Mouse (Mus musculus): ENCODE results near the gene Ccdc24. TPM values are rescaled to one million over a fixed set of nuclear protein-coding genes. Genes with fewer than 3 reads are reported as not detected.

Ccdc24 gene
- polyA plus RNA-seq (2012; rRNA removed), result 15.4 and 15.8 TPM in 2 replicates

DNA sequence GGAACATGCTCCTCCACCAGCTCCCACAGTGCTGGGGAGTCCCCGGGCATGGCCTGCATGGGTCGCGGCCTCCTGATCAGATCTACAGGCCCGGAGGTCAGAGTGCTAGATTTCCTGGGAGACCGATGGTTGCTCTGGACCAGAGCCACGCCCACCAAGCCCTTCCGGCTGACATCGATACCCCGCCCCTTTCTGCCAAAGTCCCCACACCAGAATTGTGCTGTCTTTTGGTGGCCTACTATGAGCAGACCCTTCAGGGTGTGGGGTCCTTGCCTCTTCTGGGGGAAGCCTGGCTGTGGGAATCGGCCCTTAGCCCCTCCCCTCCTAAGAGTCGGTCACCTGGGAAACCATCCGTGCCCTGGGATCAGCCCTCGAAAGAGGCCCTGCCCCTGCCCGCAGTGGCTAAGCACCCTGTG is at the start of gene Ccdc24:
Gene Ccdc24, minus strand, starts transcription at position 87 of the 416 bp plus-strand sequence.
- 0 out of 2 replicates have a peak, but pooled peaks cover 2% of the 10 kb centered on the region for H3K4me1 ChIP-seq (ENCODE audit: control insufficient read depth, insufficient read depth, low read length)
- peak within 1 kb of the TSS; percentile 21 for H3K4me3 ChIP-seq (replicated peaks; ENCODE audit: extremely low read depth, low read depth, low read length)
- TF ChIP-seq CTCF (IDR thresholded peaks at IDR 0.05; ENCODE audit: insufficient read depth, low read length) (no peak), POLR2A (IDR thresholded peaks at IDR 0.05; ENCODE audit: borderline replicate concordance, extremely low read depth, low read depth, low read length) (no peak)
- peak; percentile 41 for DNase-seq
- WGBS, result 20% methylated on average over 14 of the region's 14 CpGs

DNA sequence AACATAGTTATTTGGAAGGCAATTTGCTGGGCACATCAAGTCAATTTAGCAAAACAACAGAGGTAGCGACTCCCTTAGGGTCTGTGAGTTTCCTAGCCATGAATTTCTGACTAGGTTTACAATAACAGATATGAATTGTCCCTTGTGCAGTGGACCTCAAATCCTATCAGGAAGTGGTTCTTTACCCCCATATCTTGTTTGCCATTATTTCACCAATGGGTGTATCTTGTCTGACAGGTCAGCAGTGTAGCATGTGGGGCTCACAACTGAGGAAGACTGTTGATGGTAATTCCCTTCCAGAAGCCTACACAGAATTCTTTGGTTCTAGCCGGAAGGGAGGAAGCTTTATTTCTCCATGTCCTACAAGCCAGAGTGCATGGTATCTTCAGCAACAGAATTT is 49.0 kb upstream of the Ccdc24 start:
- no peaks in the 10 kb centered on the region for H3K4me1 ChIP-seq (ENCODE audit: control insufficient read depth, insufficient read depth, low read length)
- 85% methylated on average over 2 of the region's 2 CpGs for WGBS
- no peak overlapping the region for H3K4me3 ChIP-seq (replicated peaks; ENCODE audit: extremely low read depth, low read depth, low read length)
- no peak for DNase-seq
- TF ChIP-seq CTCF (IDR thresholded peaks at IDR 0.05; ENCODE audit: insufficient read depth, low read length), result no peak
- TF ChIP-seq POLR2A (IDR thresholded peaks at IDR 0.05; ENCODE audit: borderline replicate concordance, extremely low read depth, low read depth, low read length), result no peak

DNA sequence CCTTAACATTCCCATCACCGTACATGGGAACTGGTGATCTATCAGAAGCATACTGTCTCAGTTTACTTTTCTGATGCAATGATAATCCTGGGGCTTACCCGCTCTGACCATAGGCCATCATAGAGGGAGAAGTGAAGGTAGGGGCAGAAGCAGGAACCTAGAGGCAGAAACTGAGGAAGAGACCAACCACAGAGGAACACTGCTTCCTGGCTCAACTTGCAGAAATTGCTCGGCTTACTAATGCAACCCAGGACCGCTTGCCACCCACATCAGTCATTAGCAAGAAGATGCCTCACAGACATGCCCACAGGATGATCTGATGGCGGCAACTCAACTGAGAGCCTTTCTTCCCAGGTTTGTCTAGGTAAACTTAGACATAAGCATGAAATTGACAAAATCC is 46.4 kb upstream of the Ccdc24 start:
- Histone ChIP-seq H3K4me1 (ENCODE audit: control insufficient read depth, insufficient read depth, low read length) (peaks cover 5% of the 10 kb centered on the region; the same call in 1 of the 2 replicates), H3K4me3 (replicated peaks; ENCODE audit: extremely low read depth, low read depth, low read length) (no peak overlapping the region)
- TF ChIP-seq CTCF (IDR thresholded peaks at IDR 0.05; ENCODE audit: insufficient read depth, low read length), result no peak
- TF ChIP-seq POLR2A (IDR thresholded peaks at IDR 0.05; ENCODE audit: borderline replicate concordance, extremely low read depth, low read depth, low read length), result no peak
- WGBS, result 70% methylated on average over 5 of the region's 5 CpGs
- no peak for DNase-seq

DNA sequence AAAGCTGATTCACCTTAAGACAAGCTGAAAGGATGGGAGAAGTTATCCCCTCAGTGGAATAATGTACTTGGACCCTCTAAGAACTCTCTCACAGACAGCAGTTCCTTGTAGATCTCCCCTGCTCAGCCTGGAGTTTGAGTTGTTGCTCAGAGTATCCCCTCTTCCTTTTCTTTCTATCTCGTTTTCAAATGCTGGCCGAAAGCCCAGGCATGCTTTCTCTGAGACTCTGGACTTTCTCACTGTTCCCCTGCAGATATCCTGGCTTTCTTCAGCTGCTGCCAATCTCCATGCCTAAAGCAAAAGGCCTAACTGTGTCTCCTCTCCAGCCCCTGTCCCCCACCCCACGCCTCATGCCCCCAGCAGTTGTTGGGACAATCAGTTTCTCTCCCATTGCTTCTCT is 45.9 kb upstream of the Ccdc24 start:
- TF ChIP-seq CTCF (IDR thresholded peaks at IDR 0.05; ENCODE audit: insufficient read depth, low read length), result no peak
- TF ChIP-seq POLR2A (IDR thresholded peaks at IDR 0.05; ENCODE audit: borderline replicate concordance, extremely low read depth, low read depth, low read length), result no peak
- Histone ChIP-seq H3K4me1 (ENCODE audit: control insufficient read depth, insufficient read depth, low read length) (peaks cover 5% of the 10 kb centered on the region; the same call in 1 of the 2 replicates), H3K4me3 (replicated peaks; ENCODE audit: extremely low read depth, low read depth, low read length) (no peak overlapping the region)
- no peak for DNase-seq
- WGBS, result 53% methylated on average over 3 of the region's 3 CpGs

DNA sequence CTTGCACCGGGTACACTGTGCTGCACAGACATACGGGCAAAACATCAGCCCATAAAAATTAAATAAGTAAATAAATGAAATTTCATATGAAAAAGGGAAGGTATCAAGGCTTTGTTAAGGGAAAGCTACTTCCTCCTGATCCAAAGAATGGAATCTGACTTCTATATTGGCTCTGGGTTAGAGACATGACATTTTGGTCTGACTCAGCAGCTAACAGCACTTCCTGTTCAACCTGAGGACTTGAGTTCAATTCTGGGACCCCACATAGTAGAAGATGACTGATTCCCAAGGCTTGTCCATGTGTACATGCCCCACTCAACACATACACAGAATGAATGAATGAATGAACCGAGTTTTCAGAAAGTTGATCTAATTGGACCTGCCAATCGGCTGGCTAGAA is 45.5 kb upstream of the Ccdc24 start:
- no peak for DNase-seq
- WGBS, result 87% methylated on average over 4 of the region's 4 CpGs
- peaks cover 8% of the 10 kb centered on the region; the same call in 1 of the 2 replicates for H3K4me1 ChIP-seq (ENCODE audit: control insufficient read depth, insufficient read depth, low read length)
- TF ChIP-seq POLR2A (IDR thresholded peaks at IDR 0.05; ENCODE audit: borderline replicate concordance, extremely low read depth, low read depth, low read length) (no peak), CTCF (IDR thresholded peaks at IDR 0.05; ENCODE audit: insufficient read depth, low read length) (no peak)
- H3K4me3 ChIP-seq (replicated peaks; ENCODE audit: extremely low read depth, low read depth, low read length), result no peak overlapping the region

DNA sequence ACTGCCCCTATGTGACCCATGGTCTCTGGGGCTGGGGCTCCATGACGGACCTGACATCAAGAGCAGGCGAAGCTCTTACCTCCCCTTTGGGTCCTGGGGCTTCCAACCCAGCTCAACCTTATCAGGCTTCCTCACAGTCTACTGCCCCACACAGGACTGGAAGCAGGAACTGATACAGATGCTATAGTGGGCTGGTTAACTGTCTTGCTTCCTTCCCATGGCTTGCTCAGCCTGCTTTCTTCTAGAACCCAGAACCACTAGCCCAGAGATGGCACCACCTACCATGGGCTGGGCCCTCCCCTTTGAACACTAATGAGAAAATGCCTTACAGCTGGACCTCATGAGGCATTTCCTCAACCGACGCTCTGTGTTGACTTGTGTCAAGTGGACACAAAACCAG is 45.0 kb upstream of the Ccdc24 start:
- 81% methylated on average over 4 of the region's 4 CpGs for WGBS
- no peak for TF ChIP-seq POLR2A (IDR thresholded peaks at IDR 0.05; ENCODE audit: borderline replicate concordance, extremely low read depth, low read depth, low read length)
- TF ChIP-seq CTCF (IDR thresholded peaks at IDR 0.05; ENCODE audit: insufficient read depth, low read length), result no peak
- peaks cover 9% of the 10 kb centered on the region; the same call in 1 of the 2 replicates for H3K4me1 ChIP-seq (ENCODE audit: control insufficient read depth, insufficient read depth, low read length)
- no peak for DNase-seq
- H3K4me3 ChIP-seq (replicated peaks; ENCODE audit: extremely low read depth, low read depth, low read length), result no peak overlapping the region

DNA sequence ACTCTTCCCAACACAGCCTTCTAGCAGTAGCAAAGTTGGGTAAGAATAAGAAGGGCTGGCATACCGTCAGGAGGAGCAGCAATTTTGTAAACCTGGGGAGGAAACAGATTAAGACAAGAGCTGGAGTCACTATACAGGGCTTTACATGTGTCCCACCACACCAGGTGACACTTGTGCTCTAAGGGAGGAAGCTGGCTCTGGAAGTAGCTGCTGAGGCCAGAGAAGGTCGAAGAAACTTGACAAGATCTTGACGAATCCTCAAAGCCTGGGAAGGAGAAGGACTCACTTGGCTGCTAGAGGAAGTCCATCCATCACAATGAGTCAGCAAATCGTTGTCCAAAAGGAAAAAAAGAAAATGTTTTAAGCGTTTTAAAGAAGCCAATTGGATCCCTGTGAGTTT is 44.0 kb upstream of the Ccdc24 start:
- H3K4me1 ChIP-seq (ENCODE audit: control insufficient read depth, insufficient read depth, low read length), result peaks cover 9% of the 10 kb centered on the region; the same call in 1 of the 2 replicates
- DNase-seq, result no peak
- H3K4me3 ChIP-seq (replicated peaks; ENCODE audit: extremely low read depth, low read depth, low read length), result no peak overlapping the region
- WGBS, result 51% methylated on average over 5 of the region's 5 CpGs
- no peak for TF ChIP-seq CTCF (IDR thresholded peaks at IDR 0.05; ENCODE audit: insufficient read depth, low read length)
- no peak for TF ChIP-seq POLR2A (IDR thresholded peaks at IDR 0.05; ENCODE audit: borderline replicate concordance, extremely low read depth, low read depth, low read length)

DNA sequence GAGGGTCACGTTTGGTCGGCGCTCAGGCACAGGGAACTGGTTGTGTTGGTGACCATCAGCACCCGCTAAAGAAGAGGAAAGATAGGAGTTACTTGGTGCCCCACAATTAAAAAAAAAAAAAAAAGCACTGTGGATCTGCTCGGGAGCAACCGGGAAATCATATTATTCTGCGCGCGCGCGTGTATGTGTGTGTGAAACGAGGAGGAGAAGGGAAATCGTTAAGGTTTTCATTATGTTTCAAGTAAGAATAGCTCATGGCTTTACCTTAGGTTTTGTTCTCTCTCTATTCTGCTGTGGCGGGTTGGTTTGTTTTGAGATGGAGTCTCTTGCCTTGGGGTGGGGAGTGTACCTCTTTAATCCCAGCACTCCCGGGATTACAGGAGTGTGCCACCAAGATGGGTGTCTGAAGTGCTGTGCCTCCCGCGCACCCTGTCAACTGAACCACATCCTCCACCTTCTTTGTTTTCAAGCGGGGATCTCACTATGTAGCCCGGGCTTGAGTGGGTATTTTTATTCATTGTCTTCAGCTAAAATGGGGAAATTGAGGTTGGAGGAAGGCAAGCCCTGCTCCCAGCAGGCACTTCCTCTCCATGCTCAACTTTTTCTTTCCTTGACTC is 43.2 kb upstream of the Ccdc24 start:
- Histone ChIP-seq H3K4me1 (ENCODE audit: control insufficient read depth, insufficient read depth, low read length) (peaks cover 9% of the 10 kb centered on the region; the same call in 1 of the 2 replicates), H3K4me3 (replicated peaks; ENCODE audit: extremely low read depth, low read depth, low read length) (peak overlapping the region; percentile 96)
- no peak for DNase-seq
- 2% methylated on average over 19 of the region's 19 CpGs for WGBS
- TF ChIP-seq CTCF (IDR thresholded peaks at IDR 0.05; ENCODE audit: insufficient read depth, low read length) (no peak), POLR2A (IDR thresholded peaks at IDR 0.05; ENCODE audit: borderline replicate concordance, extremely low read depth, low read depth, low read length) (no peak)

DNA sequence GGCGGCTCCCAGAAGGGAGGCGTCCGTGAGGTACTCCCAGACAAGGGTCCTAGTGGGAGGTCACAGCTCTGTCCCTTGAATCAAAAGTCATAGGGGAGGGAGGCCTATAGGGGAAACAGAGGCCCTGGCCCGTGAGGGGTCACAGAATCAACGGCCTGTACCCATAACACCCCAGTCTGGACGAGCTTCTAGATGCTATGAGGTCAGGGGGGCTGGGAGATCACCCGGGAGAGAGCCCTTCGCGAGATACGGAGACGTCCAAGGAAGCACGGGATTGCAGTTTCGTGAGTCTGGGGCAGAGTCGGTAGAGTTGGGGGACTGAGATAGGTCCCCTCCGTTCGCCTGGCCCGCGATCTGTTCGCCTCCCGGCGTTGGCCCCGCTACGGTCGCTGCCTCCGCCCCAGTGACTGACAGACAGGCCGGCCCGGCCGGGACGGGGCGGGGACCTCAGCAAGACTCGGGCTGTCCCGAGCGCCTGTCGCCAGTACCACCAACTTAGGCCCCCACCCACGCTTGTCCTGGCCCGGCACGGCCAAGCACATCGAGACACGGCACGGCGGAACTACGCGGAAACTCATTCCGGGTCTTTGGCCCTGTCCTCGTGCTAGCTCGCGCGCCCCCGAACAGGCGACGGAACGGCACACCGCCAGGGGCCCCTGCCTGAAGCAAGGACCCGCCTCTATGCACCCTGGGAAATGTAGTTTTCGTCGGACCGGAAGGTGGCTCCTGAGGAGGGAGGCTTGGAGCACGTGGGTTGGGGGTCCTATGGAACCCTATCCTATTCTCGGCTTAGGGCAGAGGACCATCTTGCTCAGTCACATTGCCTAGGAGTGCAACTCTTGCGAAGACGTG is 42.5 kb upstream of the Ccdc24 start, which contains the start of gene Ipo13:
Gene Ipo13, minus strand, starts transcription at position 409 of the 852 bp plus-strand sequence.
- Histone ChIP-seq H3K4me1 (ENCODE audit: control insufficient read depth, insufficient read depth, low read length) (peaks cover 9% of the 10 kb centered on the region; the same call in 1 of the 2 replicates), H3K4me3 (replicated peaks; ENCODE audit: extremely low read depth, low read depth, low read length) (peak within 1 kb of the TSS; percentile 96)
- under 1% methylated on average over 61 of the region's 61 CpGs for WGBS
- DNase-seq, result peak; percentile 97
- TF ChIP-seq POLR2A (IDR thresholded peaks at IDR 0.05; ENCODE audit: borderline replicate concordance, extremely low read depth, low read depth, low read length) (peak; percentile 88), CTCF (IDR thresholded peaks at IDR 0.05; ENCODE audit: insufficient read depth, low read length) (no peak)
